Mouse (Mus musculus) testis, adult 2 months (tissue): Measurements from ENCODE around the gene Pard3. TPM values are rescaled to one million over a fixed set of nuclear protein-coding genes. Genes with fewer than 3 reads are reported as not detected.

Source experiments
- H3K27ac ChIP-seq: fragments of 200-500 bp; 2 replicates; pipeline ENCODE4 v1.5.1; 2012; ENCODE audit warnings: low read depth, low read length; ENCODE audit not compliant: control insufficient read depth, insufficient read depth
- H3K27me3 ChIP-seq: fragments of 200-500 bp; 2 replicates; pipeline ENCODE4 v1.6.1; 2012; ENCODE audit warnings: mild to moderate bottlenecking, low read length, moderate library complexity; ENCODE audit not compliant: control insufficient read depth, insufficient read depth
- H3K36me3 ChIP-seq: fragments of 200-500 bp; 2 replicates; pipeline ENCODE4 v1.6.1; 2012; ENCODE audit warnings: mild to moderate bottlenecking, low read length; ENCODE audit not compliant: control insufficient read depth, insufficient read depth
- H3K4me1 ChIP-seq: fragments of 200-500 bp; 2 replicates; pipeline ENCODE4 v1.6.1; 2012; ENCODE audit warnings: low read length; ENCODE audit not compliant: control insufficient read depth, insufficient read depth
- H3K4me3 ChIP-seq: fragments of 200-500 bp; 2 replicates; pipeline ENCODE4 v1.5.1; 2012; ENCODE audit warnings: low read depth, mild to moderate bottlenecking, low read length, moderate library complexity, mixed read lengths; ENCODE audit not compliant: control insufficient read depth
- CTCF ChIP-seq: fragments of 200-500 bp; IDR thresholded peaks from 2 replicates; pipeline ENCODE4 v1.5.1; 2012; ENCODE audit warnings: low read depth, mild to moderate bottlenecking, inconsistent platforms, low read length, moderate library complexity; ENCODE audit not compliant: control insufficient read depth, insufficient read depth, insufficient replicate concordance
- POLR2A ChIP-seq: fragments of 200-500 bp; IDR thresholded peaks from 2 replicates; pipeline ENCODE4 v1.6.1; 2012; ENCODE audit warnings: low read depth, mild to moderate bottlenecking, inconsistent platforms, low read length, moderate library complexity; ENCODE audit not compliant: control insufficient read depth
- polyA plus RNA-seq: library from polyadenylated mRNA; depleted of rRNA; stranded (reverse); fragments of >200 nt; gene quantifications from 2 replicates; pipeline ENCODE4 v1.2.3, GENCODE M21; 2012

Gene Pard3
- polyA plus RNA-seq, 1 experiment = 4.1 TPM

- no peaks in the 10 kb centered on the region for H3K27me3 ChIP-seq
- H3K4me3 ChIP-seq = no peak overlapping the region
- H3K4me1 ChIP-seq = no peaks in the 10 kb centered on the region
- TF ChIP-seq POLR2A = no peak
- no peak for TF ChIP-seq CTCF
- H3K36me3 ChIP-seq = no peaks in the 10 kb centered on the region
- no peak overlapping the region for H3K27ac ChIP-seq
These were observed 447.6 kb downstream of the Pard3 start for GRCm38 (mm10) chr8:127511341-127511740.

GRCm38 (mm10) chr8:127512001-127512573 is 448.4 kb downstream of the Pard3 start:
- Histone ChIP-seq H3K4me1 (no peaks in the 10 kb centered on the region), H3K4me3 (no peak overlapping the region), H3K36me3 (no peaks in the 10 kb centered on the region), H3K27me3 (no peaks in the 10 kb centered on the region), H3K27ac (no peak overlapping the region)
- TF ChIP-seq POLR2A (no peak), CTCF (no peak)

GRCm38 (mm10) chr8:127512580-127512979 is 448.9 kb downstream of the Pard3 start:
- Histone ChIP-seq H3K27me3 (no peaks in the 10 kb centered on the region), H3K4me3 (no peak overlapping the region), H3K36me3 (no peaks in the 10 kb centered on the region), H3K4me1 (no peaks in the 10 kb centered on the region), H3K27ac (no peak overlapping the region)
- TF ChIP-seq CTCF = no peak
- no peak for TF ChIP-seq POLR2A

GRCm38 (mm10) chr8:127514810-127515735 is 451.4 kb downstream of the Pard3 start:
- Histone ChIP-seq H3K36me3 (no peaks in the 10 kb centered on the region), H3K4me1 (no peaks in the 10 kb centered on the region), H3K4me3 (no peak overlapping the region), H3K27me3 (no peaks in the 10 kb centered on the region), H3K27ac (no peak overlapping the region)
- no peak for TF ChIP-seq CTCF
- no peak for TF ChIP-seq POLR2A

GRCm38 (mm10) chr8:127516043-127516442 is 452.4 kb downstream of the Pard3 start:
- Histone ChIP-seq H3K27ac (no peak overlapping the region), H3K36me3 (no peaks in the 10 kb centered on the region), H3K4me3 (no peak overlapping the region), H3K4me1 (no peaks in the 10 kb centered on the region), H3K27me3 (no peaks in the 10 kb centered on the region)
- TF ChIP-seq POLR2A = no peak
- TF ChIP-seq CTCF = no peak

- Histone ChIP-seq H3K4me3 (no peak overlapping the region), H3K36me3 (no peaks in the 10 kb centered on the region), H3K27ac (no peak overlapping the region), H3K27me3 (no peaks in the 10 kb centered on the region), H3K4me1 (no peaks in the 10 kb centered on the region)
- TF ChIP-seq POLR2A = no peak
- TF ChIP-seq CTCF = no peak
These were observed 462.0 kb downstream of the Pard3 start for GRCm38 (mm10) chr8:127525673-127526072.

GRCm38 (mm10) chr8:127528315-127528714 is 464.6 kb downstream of the Pard3 start:
- no peaks in the 10 kb centered on the region for H3K4me1 ChIP-seq
- no peak overlapping the region for H3K27ac ChIP-seq
- no peaks in the 10 kb centered on the region for H3K27me3 ChIP-seq
- no peak for TF ChIP-seq CTCF
- no peak for TF ChIP-seq POLR2A
- no peak overlapping the region for H3K4me3 ChIP-seq
- no peaks in the 10 kb centered on the region for H3K36me3 ChIP-seq
